Mouse (Mus musculus): ENCODE data around the gene Csrp2. TPM values are rescaled to one million over a fixed set of nuclear protein-coding genes. Genes with fewer than 3 reads are reported as not detected.

The Csrp2 gene
- polyA plus RNA-seq, 1 experiment from 2014 or later: 193 TPM

DNA sequence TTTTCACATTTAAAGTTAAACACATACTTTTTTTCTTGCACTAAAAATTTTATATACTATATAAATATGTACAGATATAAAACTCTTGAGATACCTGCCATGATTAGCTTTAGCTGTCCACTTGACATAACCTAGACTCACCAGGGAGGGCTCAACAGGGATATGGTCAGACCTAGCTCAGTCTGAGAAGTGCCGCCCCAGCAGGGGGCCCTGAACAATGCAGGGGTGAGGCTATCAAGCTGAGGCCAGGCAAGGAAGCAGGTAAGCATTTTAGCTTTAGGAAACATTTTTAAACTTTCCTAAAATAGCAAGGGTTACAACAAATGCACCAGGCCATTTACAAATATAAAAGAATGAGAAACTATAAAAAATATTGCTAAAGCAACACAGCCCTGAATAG, 31.5 kb downstream of the Csrp2 start:
- H3K36me3 ChIP-seq: peaks cover 18% of the 10 kb centered on the region
- no peak overlapping the region for H3K27ac ChIP-seq
- H3K27me3 ChIP-seq: no peaks in the 10 kb centered on the region
- 77% methylated on average over 1 of the region's 1 CpGs for WGBS
- ATAC-seq (ENCODE audit: borderline replicate concordance, extremely low read depth, low FRiP score, low TSS enrichment): no peak
- H3K4me3 ChIP-seq: no peak overlapping the region
- no peaks in the 10 kb centered on the region for H3K9me3 ChIP-seq
- peaks cover 13% of the 10 kb centered on the region for H3K4me1 ChIP-seq
- no peak overlapping the region for H3K9ac ChIP-seq
- no peak overlapping the region for H3K4me2 ChIP-seq

DNA sequence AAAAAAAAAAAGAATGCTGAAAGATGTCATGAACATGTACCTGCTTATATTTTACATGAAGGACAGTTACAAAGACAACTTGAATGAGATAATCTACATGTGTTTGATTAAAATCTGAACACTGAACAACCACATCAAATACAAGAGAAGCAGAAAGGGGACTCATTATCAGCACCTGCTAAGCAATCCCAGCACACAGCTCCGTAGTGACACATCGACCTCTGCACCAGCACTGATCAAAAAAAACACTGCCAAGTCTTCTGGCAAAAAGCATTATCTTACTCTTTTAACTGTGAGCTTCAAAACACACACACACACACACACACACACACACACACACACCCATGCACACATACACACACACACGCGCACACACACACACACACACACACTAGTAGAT, 32.2 kb downstream of the Csrp2 start:
- WGBS: 71% methylated on average over 4 of the region's 4 CpGs
- Histone ChIP-seq H3K9me3 (no peaks in the 10 kb centered on the region), H3K27ac (no peak overlapping the region), H3K36me3 (peaks cover 16% of the 10 kb centered on the region), H3K4me3 (no peak overlapping the region), H3K9ac (no peak overlapping the region), H3K27me3 (no peaks in the 10 kb centered on the region), H3K4me1 (peaks cover 13% of the 10 kb centered on the region), H3K4me2 (no peak overlapping the region)
- ATAC-seq (ENCODE audit: borderline replicate concordance, extremely low read depth, low FRiP score, low TSS enrichment): no peak

DNA sequence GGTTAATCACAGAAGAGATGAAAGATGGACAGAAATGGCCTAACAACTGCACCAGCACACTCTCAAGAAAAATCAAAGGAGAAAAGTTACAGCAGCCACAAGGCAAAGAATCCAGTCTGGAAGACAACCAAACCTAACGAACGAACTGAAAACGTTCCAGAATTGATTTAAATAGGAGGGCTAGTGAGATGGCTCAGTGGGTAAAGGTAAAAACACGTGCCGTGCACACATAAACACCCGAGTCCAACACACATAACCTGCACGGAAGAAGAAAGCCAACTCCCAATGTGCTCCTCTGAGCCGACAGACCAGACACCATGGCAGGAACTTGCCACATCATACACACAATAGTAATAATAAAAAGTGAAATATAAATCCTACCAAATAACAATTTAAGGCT, 32.7 kb downstream of the Csrp2 start:
- WGBS: 76% methylated on average over 8 of the region's 8 CpGs
- peaks cover 13% of the 10 kb centered on the region for H3K36me3 ChIP-seq

DNA sequence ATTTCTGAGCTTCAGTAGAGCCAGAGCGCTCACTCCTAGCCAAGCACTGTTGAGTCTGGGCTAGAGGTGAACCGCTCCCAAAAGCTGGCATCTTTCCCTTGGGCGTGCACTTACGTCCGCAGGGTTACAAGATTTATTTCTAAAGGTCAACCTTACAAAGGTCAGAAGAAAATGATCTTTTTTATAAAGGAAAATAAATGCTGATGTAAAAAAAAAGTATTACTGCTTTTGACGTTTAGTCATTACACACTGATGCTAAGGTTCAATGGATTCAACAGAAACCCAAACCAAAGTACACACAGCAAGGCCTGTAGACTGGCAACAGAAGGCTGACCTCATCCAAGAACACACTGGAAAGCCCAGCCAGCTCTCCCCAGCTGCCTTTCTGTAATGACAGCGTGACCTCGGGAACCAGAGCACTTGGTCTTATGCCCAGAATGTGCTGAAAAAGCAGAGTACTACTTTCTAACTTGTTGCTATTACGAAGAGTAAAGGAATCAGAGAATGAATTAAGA, 33.4 kb downstream of the Csrp2 start:
- WGBS: 45% methylated on average over 9 of the region's 9 CpGs
- Histone ChIP-seq H3K27ac (peak overlapping the region; percentile 57), H3K27me3 (no peaks in the 10 kb centered on the region), H3K4me1 (peaks cover 13% of the 10 kb centered on the region), H3K9me3 (no peaks in the 10 kb centered on the region), H3K4me2 (no peak overlapping the region), H3K36me3 (peaks cover 6% of the 10 kb centered on the region), H3K4me3 (no peak overlapping the region), H3K9ac (no peak overlapping the region)
- peak; percentile 93 for ATAC-seq (ENCODE audit: borderline replicate concordance, extremely low read depth, low FRiP score, low TSS enrichment)

More for the DNA sequence above, 32.7 kb downstream of the Csrp2 start:
- Histone ChIP-seq H3K9ac (no peak overlapping the region), H3K27me3 (no peaks in the 10 kb centered on the region), H3K4me1 (peaks cover 13% of the 10 kb centered on the region), H3K4me3 (no peak overlapping the region), H3K9me3 (no peaks in the 10 kb centered on the region), H3K4me2 (no peak overlapping the region), H3K27ac (no peak overlapping the region)
- no peak for ATAC-seq (ENCODE audit: borderline replicate concordance, extremely low read depth, low FRiP score, low TSS enrichment)

GRCm38 (mm10) chr10:110958879-110959278, 39.3 kb downstream of the Csrp2 start:
- Histone ChIP-seq H3K36me3 (peaks cover 20% of the 10 kb centered on the region), H3K9me3 (no peaks in the 10 kb centered on the region), H3K4me3 (no peak overlapping the region), H3K27me3 (no peaks in the 10 kb centered on the region), H3K4me2 (no peak overlapping the region), H3K9ac (no peak overlapping the region), H3K27ac (no peak overlapping the region), H3K4me1 (no peaks in the 10 kb centered on the region)
- no peak for ATAC-seq (ENCODE audit: borderline replicate concordance, extremely low read depth, low FRiP score, low TSS enrichment)
- 91% methylated on average over 6 of the region's 6 CpGs for WGBS

- Histone ChIP-seq H3K9me3 (no peaks in the 10 kb centered on the region), H3K9ac (no peak overlapping the region), H3K4me1 (no peaks in the 10 kb centered on the region), H3K4me2 (no peak overlapping the region), H3K4me3 (no peak overlapping the region), H3K36me3 (peaks cover 20% of the 10 kb centered on the region), H3K27me3 (no peaks in the 10 kb centered on the region), H3K27ac (no peak overlapping the region)
- ATAC-seq (ENCODE audit: borderline replicate concordance, extremely low read depth, low FRiP score, low TSS enrichment): no peak
- 85% methylated on average over 8 of the region's 8 CpGs for WGBS
Observed at GRCm38 (mm10) chr10:110959781-110960180, 40.2 kb downstream of the Csrp2 start.

DNA sequence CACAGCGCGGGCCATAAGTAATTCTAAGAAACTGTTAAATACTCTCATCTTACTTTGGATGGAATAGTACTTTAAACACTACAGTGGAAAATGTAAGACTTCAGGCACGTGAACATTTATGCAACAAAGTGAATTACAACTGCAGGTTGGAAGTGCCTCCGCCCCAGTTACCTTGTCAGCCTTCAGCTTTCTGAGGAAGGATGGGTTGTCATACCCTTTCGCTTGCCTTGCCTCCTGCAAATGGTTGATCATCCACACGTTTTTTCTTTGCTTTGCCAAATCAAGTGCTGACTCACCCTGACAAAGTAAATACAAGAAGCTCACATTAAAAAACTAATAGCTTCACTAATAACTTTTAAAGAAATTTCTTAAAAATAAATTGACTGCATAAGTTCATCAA, 41.3 kb downstream of the Csrp2 start:
- no peak overlapping the region for H3K4me3 ChIP-seq
- H3K27me3 ChIP-seq: no peaks in the 10 kb centered on the region
- no peaks in the 10 kb centered on the region for H3K4me1 ChIP-seq
- peaks cover 20% of the 10 kb centered on the region for H3K36me3 ChIP-seq
- H3K4me2 ChIP-seq: no peak overlapping the region
- ATAC-seq (ENCODE audit: borderline replicate concordance, extremely low read depth, low FRiP score, low TSS enrichment): no peak
- H3K9me3 ChIP-seq: no peaks in the 10 kb centered on the region
- H3K27ac ChIP-seq: no peak overlapping the region
- H3K9ac ChIP-seq: no peak overlapping the region
- WGBS: 81% methylated on average over 6 of the region's 6 CpGs

- H3K9ac ChIP-seq: no peak overlapping the region
- H3K36me3 ChIP-seq: peaks cover 17% of the 10 kb centered on the region
- ATAC-seq (ENCODE audit: borderline replicate concordance, extremely low read depth, low FRiP score, low TSS enrichment): no peak
- H3K27me3 ChIP-seq: no peaks in the 10 kb centered on the region
- no peak overlapping the region for H3K4me2 ChIP-seq
- no peak overlapping the region for H3K4me3 ChIP-seq
- no peaks in the 10 kb centered on the region for H3K9me3 ChIP-seq
- no peak overlapping the region for H3K27ac ChIP-seq
- 41% methylated on average over 1 of the region's 1 CpGs for WGBS
- no peaks in the 10 kb centered on the region for H3K4me1 ChIP-seq
Observed at GRCm38 (mm10) chr10:110962172-110962571, 42.6 kb downstream of the Csrp2 start.

DNA sequence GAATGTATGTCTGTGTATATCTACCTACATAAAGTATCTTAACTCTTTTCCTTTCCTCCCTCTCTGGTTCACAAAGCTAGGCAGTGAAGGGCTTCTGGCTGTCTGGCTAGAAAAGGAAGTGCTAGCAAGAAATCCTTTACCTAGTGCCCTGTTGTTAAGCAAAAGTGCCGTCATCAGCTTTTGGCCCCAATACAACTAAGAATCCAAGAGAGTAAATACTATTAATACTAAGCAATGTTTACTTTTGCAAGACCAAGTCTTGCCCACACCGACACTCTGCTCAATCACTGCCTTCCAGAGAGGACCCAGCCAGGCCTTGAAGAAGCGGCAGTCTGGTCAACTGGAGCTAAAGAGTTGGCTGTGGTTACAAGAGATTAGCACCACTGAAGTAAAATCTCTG, 51.5 kb downstream of the Csrp2 start:
- WGBS: 43% methylated on average over 3 of the region's 3 CpGs
- no peak overlapping the region for H3K9ac ChIP-seq
- H3K4me2 ChIP-seq: no peak overlapping the region
- no peak overlapping the region for H3K27ac ChIP-seq
- H3K4me3 ChIP-seq: no peak overlapping the region
- no peak for ATAC-seq (ENCODE audit: borderline replicate concordance, extremely low read depth, low FRiP score, low TSS enrichment)
- peaks cover 7% of the 10 kb centered on the region; the same call in 1 of the 2 replicates for H3K36me3 ChIP-seq
- no peaks in the 10 kb centered on the region for H3K9me3 ChIP-seq
- no peaks in the 10 kb centered on the region for H3K27me3 ChIP-seq
- H3K4me1 ChIP-seq: peaks cover 12% of the 10 kb centered on the region; the same call in 1 of the 2 replicates

GRCm38 (mm10) chr10:110971483-110971882, 51.9 kb downstream of the Csrp2 start:
- H3K9me3 ChIP-seq: no peaks in the 10 kb centered on the region
- H3K4me3 ChIP-seq: no peak overlapping the region
- no peaks in the 10 kb centered on the region for H3K27me3 ChIP-seq
- peaks cover 12% of the 10 kb centered on the region; the same call in 1 of the 2 replicates for H3K4me1 ChIP-seq
- 67% methylated on average over 6 of the region's 6 CpGs for WGBS
- ATAC-seq (ENCODE audit: borderline replicate concordance, extremely low read depth, low FRiP score, low TSS enrichment): peak; percentile 29; the same call in 1 of the 2 replicates
- peaks cover 7% of the 10 kb centered on the region; the same call in 1 of the 2 replicates for H3K36me3 ChIP-seq
- H3K4me2 ChIP-seq: no peak overlapping the region
- no peak overlapping the region for H3K9ac ChIP-seq
- H3K27ac ChIP-seq: no peak overlapping the region

- Histone ChIP-seq H3K9ac (no peak overlapping the region), H3K9me3 (no peaks in the 10 kb centered on the region), H3K4me1 (peaks cover 12% of the 10 kb centered on the region; the same call in 1 of the 2 replicates), H3K36me3 (peaks cover 7% of the 10 kb centered on the region; the same call in 1 of the 2 replicates), H3K27me3 (no peaks in the 10 kb centered on the region), H3K4me2 (no peak overlapping the region), H3K4me3 (no peak overlapping the region), H3K27ac (no peak overlapping the region)
- ATAC-seq (ENCODE audit: borderline replicate concordance, extremely low read depth, low FRiP score, low TSS enrichment): peak; percentile 82; the same call in 1 of the 2 replicates
- WGBS: 20% methylated on average over 9 of the region's 9 CpGs
Observed at GRCm38 (mm10) chr10:110971998-110972397, 52.4 kb downstream of the Csrp2 start.

- no peak for ATAC-seq (ENCODE audit: borderline replicate concordance, extremely low read depth, low FRiP score, low TSS enrichment)
- H3K4me3 ChIP-seq: no peak overlapping the region
- H3K27ac ChIP-seq: no peak overlapping the region
- WGBS: 55% methylated on average over 3 of the region's 3 CpGs
- no peaks in the 10 kb centered on the region for H3K9me3 ChIP-seq
- H3K9ac ChIP-seq: no peak overlapping the region
- H3K4me1 ChIP-seq: peaks cover 12% of the 10 kb centered on the region; the same call in 1 of the 2 replicates
- peaks cover 7% of the 10 kb centered on the region; the same call in 1 of the 2 replicates for H3K36me3 ChIP-seq
- no peaks in the 10 kb centered on the region for H3K27me3 ChIP-seq
- no peak overlapping the region for H3K4me2 ChIP-seq
Observed at GRCm38 (mm10) chr10:110974463-110974862, 54.9 kb downstream of the Csrp2 start.

All from lung, embryonic 15.5 days (tissue).